Mouse (Mus musculus) thymus, postnatal 10 days (tissue): ENCODE results near the gene Prl3b1.

ENCODE experiments used
- DNase-seq, 2 experiments: peaks; one replicate each; pipeline ENCODE4 v3.0.0; 2021; ENCODE audit warnings: low spot score in 2 of 2

The Prl3b1 gene

DNA sequence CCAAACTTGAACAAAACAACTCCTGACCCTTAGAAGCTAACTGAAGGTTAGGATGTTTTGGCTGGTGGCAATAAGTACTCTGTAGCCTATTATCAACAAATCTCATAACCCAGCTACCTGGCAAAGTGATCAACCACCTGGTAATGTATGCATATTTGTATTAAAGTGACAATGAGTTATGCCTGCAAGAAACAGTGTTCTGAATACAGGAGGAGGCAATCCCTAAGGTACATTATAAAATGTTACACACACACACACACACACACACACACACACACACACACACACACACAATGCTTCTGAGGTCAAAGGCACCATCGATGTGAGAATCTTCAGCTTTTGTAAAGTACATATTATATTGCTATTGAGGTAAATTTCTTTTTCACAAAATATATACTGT lies at the start of gene Prl3b1:
TSS of gene Prl3b1 (plus strand) at position 301 of the 400 bp plus-strand sequence.
- DNase-seq: no peak

DNA sequence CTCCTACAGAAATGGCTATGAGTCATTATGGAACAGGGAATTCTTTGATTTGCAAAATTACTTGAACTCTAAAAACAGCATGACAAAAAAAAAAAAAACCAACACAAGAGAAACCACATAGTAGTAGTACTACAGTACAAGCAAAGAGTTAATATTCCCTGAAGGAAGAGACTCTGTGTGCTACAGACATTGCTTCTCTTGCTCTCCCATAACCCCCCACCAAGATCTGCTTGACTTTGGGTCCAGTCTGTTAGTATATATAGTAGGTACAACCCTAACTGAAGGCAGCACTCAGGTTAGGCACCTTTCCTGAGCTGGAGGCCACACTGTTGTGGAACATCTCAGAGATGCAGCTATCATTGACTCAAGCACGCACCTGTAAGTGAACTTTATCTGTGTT lies 45.3 kb upstream of the Prl3b1 start, which contains the start of gene Prl3c1:
TSS of gene Prl3c1 (plus strand) at position 301 of the 400 bp plus-strand sequence.
- no peak for DNase-seq

DNA sequence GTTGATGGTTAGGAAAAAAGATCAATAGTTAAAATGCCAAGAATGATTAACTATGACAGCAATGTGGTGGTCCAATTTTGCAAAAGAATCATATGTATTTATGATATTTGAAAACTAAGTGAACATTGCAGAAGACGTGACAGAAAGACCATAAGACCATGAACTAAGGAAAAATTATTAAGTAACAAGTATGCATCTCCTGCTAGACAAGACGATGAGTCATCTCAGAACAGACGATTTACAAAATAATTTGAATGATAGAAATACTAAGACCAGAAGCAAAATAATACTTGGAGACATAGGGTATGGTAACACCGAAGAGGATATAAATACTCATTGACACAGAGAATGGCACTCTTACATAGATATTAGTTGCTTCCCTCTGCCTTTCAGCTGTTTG lies 17.5 kb downstream of the Prl3b1 start, which contains the start of gene Prl3a1:
TSS of gene Prl3a1 (plus strand) at position 301 of the 400 bp plus-strand sequence.
- no peak for DNase-seq
